In genomic region chr17:53688321-53688720, GRCm38 (mm10) we compare ENCODE assay signal across 9 mouse cellular contexts. TPM values are rescaled to one million over a fixed set of nuclear protein-coding genes. Genes with fewer than 3 reads are reported as not detected.
A peak's percentile ranks its signal among the peaks of the same experiment; 100 is the strongest.
DNase-seq lines count a peak whose midpoint lies in the region; ATAC-seq and TF ChIP-seq lines count a peak whose summit lies in the region.
"Had no signal": no experiment of that assay in that cellular context is flagged by ENCODE, and none has a peak within 500 bp of the region (broad histone marks: within the 10 kb centered on the region; RNA-seq: fewer than 3 reads in every experiment).

No protein-coding gene starts in this region.

- H3K4me2 ChIP-seq in heart, embryonic 12.5 days = peak overlapping the region; percentile 60
- H3K4me2 ChIP-seq in forebrain, embryonic 15.5 days (replicated peaks) = peak overlapping the region; percentile 80
- peak overlapping the region; percentile 62 for H3K4me2 ChIP-seq in liver, embryonic 15.5 days

- no peak for ATAC-seq in heart, embryonic 12.5 days (ENCODE audit: insufficient number of reproducible peaks, low FRiP score)
- ATAC-seq in forebrain, embryonic 15.5 days (replicated peaks) = no peak
- no peak for ATAC-seq in liver, embryonic 15.5 days (ENCODE audit: insufficient read depth)
- no peak for ATAC-seq in inflammation-experienced regulatory T-cells, adult 6 months

- intact Hi-C loops in heart, postnatal 25 days (cut with DNase I) = loop anchor here (2.0 to 5.0 kb wide), 2 partner anchors 120 to 211 kb away; partner anchors contain the start of gene Rab5a
- intact Hi-C loops in left cerebral cortex, postnatal 14 days (cut with DNase I) = no loop called here

- no peak for TF ChIP-seq CTCF in E14TG2a.4 (conservative IDR thresholded peaks at IDR 0.05; ENCODE audit: low read length)
- no peak for TF ChIP-seq CTCF in kidney, adult 2 months (conservative IDR thresholded peaks at IDR 0.05; ENCODE audit: insufficient read depth, insufficient read length, low read depth, low read length)

- no peak overlapping the region for H3K27ac ChIP-seq in heart, embryonic 12.5 days (ENCODE audit: poor library complexity, severe bottlenecking)
- H3K27ac ChIP-seq in forebrain, embryonic 15.5 days (replicated peaks) = no peak overlapping the region
- H3K27ac ChIP-seq in liver, embryonic 15.5 days (replicated peaks) = peak overlapping the region; percentile 98; the same call in 1 of the 2 replicates
- no peak overlapping the region for H3K27ac ChIP-seq in kidney, adult 2 months (ENCODE audit: insufficient read depth, low read depth, low read length)

- peak overlapping the region; percentile 83 for H3K4me3 ChIP-seq in heart, embryonic 12.5 days
- peak overlapping the region; percentile 86 for H3K4me3 ChIP-seq in E14TG2a.4 (replicated peaks; ENCODE audit: low read length)
- H3K4me3 ChIP-seq in forebrain, embryonic 15.5 days = peak overlapping the region; percentile 67
- peak overlapping the region; percentile 85 for H3K4me3 ChIP-seq in liver, embryonic 15.5 days (replicated peaks)
- no peak overlapping the region for H3K4me3 ChIP-seq in kidney, adult 2 months (ENCODE audit: insufficient read depth, low read depth, low read length)

- H3K27me3 ChIP-seq in heart, embryonic 12.5 days (replicated peaks) = no peaks in the 10 kb centered on the region
- H3K27me3 ChIP-seq in E14TG2a.4 (ENCODE audit: insufficient read depth, low read length) = no peaks in the 10 kb centered on the region
- no peaks in the 10 kb centered on the region for H3K27me3 ChIP-seq in forebrain, embryonic 15.5 days
- H3K27me3 ChIP-seq in liver, embryonic 15.5 days = no peaks in the 10 kb centered on the region
- H3K27me3 ChIP-seq in kidney, adult 2 months (replicated peaks; ENCODE audit: control insufficient read depth, insufficient read depth, low read length) = no peaks in the 10 kb centered on the region

- H3K36me3 ChIP-seq in heart, embryonic 12.5 days = peaks cover 33% of the 10 kb centered on the region
- peaks cover 42% of the 10 kb centered on the region for H3K36me3 ChIP-seq in E14TG2a.4 (ENCODE audit: insufficient read depth, low read length)
- no peaks in the 10 kb centered on the region for H3K36me3 ChIP-seq in forebrain, embryonic 15.5 days
- H3K36me3 ChIP-seq in liver, embryonic 15.5 days (replicated peaks) = peaks cover 37% of the 10 kb centered on the region
- no peaks in the 10 kb centered on the region for H3K36me3 ChIP-seq in kidney, adult 2 months (ENCODE audit: control insufficient read depth, insufficient read depth, low read length)

- TF ChIP-seq POLR2A in kidney, adult 2 months (IDR thresholded peaks at IDR 0.05; ENCODE audit: low read depth, low read length) = no peak

- H3K4me1 ChIP-seq in heart, embryonic 12.5 days (replicated peaks) = peaks cover 11% of the 10 kb centered on the region
- peaks cover 47% of the 10 kb centered on the region for H3K4me1 ChIP-seq in E14TG2a.4 (replicated peaks; ENCODE audit: low read depth, low read length)
- peaks cover 22% of the 10 kb centered on the region for H3K4me1 ChIP-seq in forebrain, embryonic 15.5 days
- H3K4me1 ChIP-seq in liver, embryonic 15.5 days (replicated peaks) = peaks cover 19% of the 10 kb centered on the region
- no peaks in the 10 kb centered on the region; the same call in 1 of the 2 replicates for H3K4me1 ChIP-seq in kidney, adult 2 months (ENCODE audit: control insufficient read depth, insufficient read depth, low read length)

- WGBS in heart, embryonic 12.5 days = 18% methylated on average over 1 of the region's 1 CpGs
- 19% methylated on average over 1 of the region's 1 CpGs for WGBS in forebrain, embryonic 15.5 days
- WGBS in liver, embryonic 15.5 days (ENCODE audit: insufficient replicate concordance) = 5% methylated on average over 1 of the region's 1 CpGs
- 19% methylated on average over 1 of the region's 1 CpGs for WGBS in kidney, adult 2 months

- 0 out of 2 replicates have a peak, but pooled peaks cover 2% of the 10 kb centered on the region for H3K9me3 ChIP-seq in heart, embryonic 12.5 days (replicated peaks)
- no peaks in the 10 kb centered on the region for H3K9me3 ChIP-seq in E14TG2a.4 (ENCODE audit: low read length)
- no peaks in the 10 kb centered on the region for H3K9me3 ChIP-seq in forebrain, embryonic 15.5 days
- H3K9me3 ChIP-seq in liver, embryonic 15.5 days (replicated peaks) = no peaks in the 10 kb centered on the region

- DNase-seq in heart, postnatal 25 days (ENCODE audit: low spot score) = no peak
- no peak for DNase-seq in kidney, adult 2 months
- no peak for DNase-seq in left cerebral cortex, postnatal 14 days (ENCODE audit: low spot score in 2 of 2)
- DNase-seq: cerebellum, adult 11-12 months had no signal

- no peak overlapping the region; the same call in 1 of the 2 replicates for H3K9ac ChIP-seq in heart, embryonic 12.5 days
- H3K9ac ChIP-seq in forebrain, embryonic 15.5 days (replicated peaks) = peak overlapping the region; percentile 41; the same call in 1 of the 2 replicates
- peak overlapping the region; percentile 80 for H3K9ac ChIP-seq in liver, embryonic 15.5 days

RNA-seq across cellular contexts. Expression of gene Sgo1, which starts 0.8 kb away (rescaled TPM):
- polyA plus RNA-seq in heart, embryonic 12.5 days (2016; fragmentation: Nextera tagmentation; extraction: Ambion mirVana) = 26.5 and 26.8 TPM in 2 replicates
- under 1 TPM; 0.31 TPM for total RNA-seq in heart, postnatal 25 days (2021)
- 18.0 and 21.9 TPM in 2 replicates for polyA plus RNA-seq in forebrain, embryonic 15.5 days (2015; fragmentation: Nextera tagmentation; extraction: Ambion mirVana)
- 26.2 and 32.1 TPM in 2 replicates for polyA plus RNA-seq in liver, embryonic 15.5 days (2015; fragmentation: Nextera tagmentation; extraction: Ambion mirVana)
- 10 to 100 TPM in 1 of 3 experiments, 1 to 10 TPM in 2; 1.4 to 35.4 (median 4.2) TPM for polyA plus RNA-seq in inflammation-experienced regulatory T-cells, adult 6 months (2017; shearing (Covaris generic))
- 0.03 and 0.07 TPM in 2 replicates for polyA plus RNA-seq in kidney, adult 2 months (2012; rRNA removed)
- under 1 TPM; 0.22 to 0.49 TPM for total RNA-seq in left cerebral cortex, postnatal 14 days (2021)
